ENCODE assay signal across 8 mouse cellular contexts in the genomic region with DNA sequence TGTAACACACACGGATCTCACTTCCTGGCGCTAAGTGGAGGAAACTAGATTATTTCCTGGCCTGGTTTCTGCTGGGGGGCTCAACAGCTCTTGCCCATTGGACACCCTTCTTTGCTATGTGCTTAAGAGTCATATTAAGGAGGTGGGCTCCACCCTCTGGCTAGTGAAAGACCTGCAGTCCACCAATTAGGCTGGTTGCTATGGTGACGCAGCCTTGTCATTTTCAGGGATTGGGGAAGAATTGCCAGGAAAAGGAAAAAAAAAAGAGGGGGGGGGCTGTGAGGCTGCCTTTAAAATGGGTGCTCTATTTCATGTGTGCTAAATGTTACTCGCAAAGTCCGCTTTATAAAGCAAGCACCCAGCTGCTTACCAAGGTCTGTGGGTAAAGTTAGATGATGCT. TPM values are rescaled to one million over a fixed set of nuclear protein-coding genes. Genes with fewer than 3 reads are reported as not detected.
DNase-seq lines count a peak whose midpoint lies in the region; ATAC-seq and TF ChIP-seq lines count a peak whose summit lies in the region.

No protein-coding gene starts in this region.

- H3K4me2 ChIP-seq in lung, embryonic 14.5 days: no peak overlapping the region
- H3K4me2 ChIP-seq in embryonic facial prominence, embryonic 14.5 days (ENCODE audit: low read depth, low read length): no peak overlapping the region
- H3K4me2 ChIP-seq in neural tube, embryonic 15.5 days: peak overlapping the region; percentile 72

- no peak overlapping the region for H3K27ac ChIP-seq in lung, embryonic 14.5 days (ENCODE audit: low read depth)
- H3K27ac ChIP-seq in embryonic facial prominence, embryonic 14.5 days (replicated peaks; ENCODE audit: low read depth, low read length): no peak overlapping the region
- H3K27ac ChIP-seq in neural tube, embryonic 15.5 days (replicated peaks): no peak overlapping the region

- no peak for ATAC-seq in lung, embryonic 14.5 days (ENCODE audit: insufficient read depth)
- no peak for ATAC-seq in embryonic facial prominence, embryonic 14.5 days (ENCODE audit: low read depth)
- ATAC-seq in neural tube, embryonic 15.5 days (ENCODE audit: low FRiP score): no peak

- no peak for TF ChIP-seq POLR2A in lung, adult 2 months (IDR thresholded peaks at IDR 0.05; ENCODE audit: borderline replicate concordance, extremely low read depth, low read depth, low read length)

- H3K4me3 ChIP-seq in lung, embryonic 14.5 days (ENCODE audit: low read depth, low read length): no peak overlapping the region
- H3K4me3 ChIP-seq in lung, adult 2 months (replicated peaks; ENCODE audit: extremely low read depth, low read depth, low read length): no peak overlapping the region
- H3K4me3 ChIP-seq in embryonic facial prominence, embryonic 14.5 days (ENCODE audit: low read depth, low read length): no peak overlapping the region
- peak overlapping the region; percentile 78 for H3K4me3 ChIP-seq in neural tube, embryonic 15.5 days (replicated peaks)

- 44% methylated on average over 5 of the region's 5 CpGs for WGBS in lung, embryonic 14.5 days
- WGBS in lung, adult 2 months: 44% methylated on average over 5 of the region's 5 CpGs
- WGBS in embryonic facial prominence, embryonic 14.5 days: 46% methylated on average over 5 of the region's 5 CpGs
- WGBS in neural tube, embryonic 15.5 days: 30% methylated on average over 5 of the region's 5 CpGs

- no peaks in the 10 kb centered on the region for H3K9me3 ChIP-seq in lung, embryonic 14.5 days (ENCODE audit: low read depth, low read length)
- H3K9me3 ChIP-seq in embryonic facial prominence, embryonic 14.5 days (ENCODE audit: control insufficient read depth, low read length): no peaks in the 10 kb centered on the region
- no peaks in the 10 kb centered on the region for H3K9me3 ChIP-seq in neural tube, embryonic 15.5 days (replicated peaks)

- H3K27me3 ChIP-seq in lung, embryonic 14.5 days (ENCODE audit: insufficient read depth, low read length): peaks cover 68% of the 10 kb centered on the region
- peaks cover 60% of the 10 kb centered on the region for H3K27me3 ChIP-seq in embryonic facial prominence, embryonic 14.5 days (replicated peaks; ENCODE audit: control insufficient read depth, insufficient read depth, low read length)
- H3K27me3 ChIP-seq in neural tube, embryonic 15.5 days (replicated peaks): 0 out of 2 replicates have a peak, but pooled peaks cover 4% of the 10 kb centered on the region

- no peaks in the 10 kb centered on the region for H3K4me1 ChIP-seq in lung, embryonic 14.5 days (ENCODE audit: insufficient read depth)
- H3K4me1 ChIP-seq in lung, adult 2 months (ENCODE audit: control insufficient read depth, insufficient read depth, low read length): no peaks in the 10 kb centered on the region
- no peaks in the 10 kb centered on the region for H3K4me1 ChIP-seq in embryonic facial prominence, embryonic 14.5 days (ENCODE audit: control insufficient read depth, insufficient read depth, low read length)
- peaks cover 61% of the 10 kb centered on the region for H3K4me1 ChIP-seq in neural tube, embryonic 15.5 days

- peak; percentile 59 for TF ChIP-seq CTCF in lung, embryonic 14.5 days (IDR thresholded peaks at IDR 0.05; ENCODE audit: low read depth)
- TF ChIP-seq CTCF in lung, adult 2 months (IDR thresholded peaks at IDR 0.05; ENCODE audit: insufficient read depth, low read length): no peak

- H3K9ac ChIP-seq in lung, embryonic 14.5 days: no peak overlapping the region
- no peak overlapping the region for H3K9ac ChIP-seq in embryonic facial prominence, embryonic 14.5 days (ENCODE audit: low read depth, low read length)
- 0 out of 2 replicates have a peak overlapping the region, but pooled peaks have one; percentile 1 for H3K9ac ChIP-seq in neural tube, embryonic 15.5 days (replicated peaks)

- DNase-seq in lung, embryonic 14.5 days: peak; percentile 59
- no peak for DNase-seq in lung, adult 2 months
- DNase-seq in embryonic facial prominence, embryonic 14.5 days (ENCODE audit: low spot score): peak; percentile 79
- peak; percentile 66 to 87 for DNase-seq in layer of hippocampus, postnatal 14 days (ENCODE audit: low spot score in 2 of 2)
- DNase-seq in thymus, postnatal 0 days (ENCODE audit: low spot score): no peak
- DNase-seq in urinary bladder, adult 18-20 months (ENCODE audit: low spot score in 2 of 2): no peak
- DNase-seq in c-Kit-positive CD71-positive TER-119-positive erythroid progenitor cells, embryonic 14.5 days (ENCODE audit: low spot score): no peak

- no peaks in the 10 kb centered on the region for H3K36me3 ChIP-seq in lung, embryonic 14.5 days (ENCODE audit: insufficient read depth)
- H3K36me3 ChIP-seq in embryonic facial prominence, embryonic 14.5 days (ENCODE audit: control insufficient read depth, insufficient read depth, low read length): no peaks in the 10 kb centered on the region
- H3K36me3 ChIP-seq in neural tube, embryonic 15.5 days: no peaks in the 10 kb centered on the region

RNA-seq across cellular contexts. Expression of a gene that starts 2.9 kb away (rescaled TPM):
- polyA plus RNA-seq in lung, embryonic 14.5 days (2014; fragmentation: Nextera tagmentation; extraction: Ambion mirVana): 0.75 and 0.81 TPM in 2 replicates
- 1.3 and 1.8 TPM in 2 replicates for polyA plus RNA-seq in lung, adult 2 months (2012; rRNA removed)
- 4.7 and 5.8 TPM in 2 replicates for polyA plus RNA-seq in embryonic facial prominence, embryonic 14.5 days (2014; fragmentation: Nextera tagmentation; extraction: Ambion mirVana)
- 100 to 1,000 TPM; 112 to 119 TPM for total RNA-seq in layer of hippocampus, postnatal 14 days (2021)
- polyA plus RNA-seq in neural tube, embryonic 15.5 days (2015; fragmentation: Nextera tagmentation; extraction: Ambion mirVana): 26.5 and 30.1 TPM in 2 replicates
- polyA plus RNA-seq in thymus, postnatal 0 days (2015; fragmentation: Nextera tagmentation; extraction: Ambion mirVana): 0.72 and 0.91 TPM in 2 replicates

Comparison
In these comparisons a context has a peak if more than half of its experiments do, and no peak if none do; other contexts are left out.
1. DNase-seq: peak in lung, embryonic 14.5 days (single experiment), embryonic facial prominence, embryonic 14.5 days (single experiment) and layer of hippocampus, postnatal 14 days (2 of 2); none in lung, adult 2 months (single experiment), thymus, postnatal 0 days (single experiment), urinary bladder, adult 18-20 months (0 of 2) and c-Kit-positive CD71-positive TER-119-positive erythroid progenitor cells, embryonic 14.5 days (single experiment).